Mouse (Mus musculus) kidney, postnatal 0 days (tissue): ENCODE measurements around the gene Guk1. TPM values are rescaled to one million over a fixed set of nuclear protein-coding genes. Genes with fewer than 3 reads are reported as not detected.

ENCODE experiments used
- ATAC-seq: fragments of 200-750 bp; cut with Nextera tagmentation; replicated peaks from 2 replicates; pipeline ENCODE4 v1.8.0; 2017; ENCODE audit warnings: low read depth, moderate number of reproducible peaks, moderate TSS enrichment, moderate library complexity; ENCODE audit not compliant: low FRiP score
- DNase-seq: peaks from one replicate; pipeline ENCODE4 v3.0.0-alpha.2; 2016; ENCODE audit warnings: low spot score
- H3K27ac ChIP-seq: fragments of 300-500 bp; sonication (generic); 2 replicates; pipeline ENCODE4 v1.5.1; 2014; ENCODE audit warnings: mild to moderate bottlenecking
- H3K27me3 ChIP-seq: fragments of 300-500 bp; sonication (generic); 2 replicates; pipeline ENCODE4 v1.6.1; 2014; ENCODE audit warnings: low read length, mixed read lengths; ENCODE audit not compliant: insufficient read depth
- H3K36me3 ChIP-seq: fragments of 300-500 bp; sonication (generic); 2 replicates; pipeline ENCODE4 v1.6.1; 2014; ENCODE audit warnings: low read length, mixed read lengths; ENCODE audit not compliant: insufficient read depth
- H3K4me1 ChIP-seq: fragments of 300-500 bp; sonication (generic); replicated peaks from 2 replicates; pipeline ENCODE4 v1.6.1; 2014; ENCODE audit warnings: antibody characterized with exemption, low read length, mixed read lengths; ENCODE audit not compliant: insufficient read depth
- H3K4me2 ChIP-seq: fragments of 300-500 bp; sonication (generic); 2 replicates; pipeline ENCODE4 v1.6.1; 2014; ENCODE audit warnings: mild to moderate bottlenecking, low read length, moderate library complexity, mixed read lengths
- H3K4me3 ChIP-seq: fragments of 300-500 bp; sonication (generic); replicated peaks from 2 replicates; pipeline ENCODE4 v1.5.1; 2014; ENCODE audit warnings: low read depth, low read length
- H3K9ac ChIP-seq: fragments of 300-500 bp; sonication (generic); 2 replicates; pipeline ENCODE4 v1.6.1; 2014; ENCODE audit warnings: low read depth, low read length
- H3K9me3 ChIP-seq: fragments of 300-500 bp; sonication (generic); replicated peaks from 2 replicates; pipeline ENCODE4 v1.6.1; 2016; ENCODE audit warnings: low read length, inconsistent platforms, mixed read lengths
- CTCF ChIP-seq: IDR thresholded peaks from 2 replicates; pipeline ENCODE4 v1.5.1; 2016; ENCODE audit warnings: antibody characterized with exemption, low read depth, mild to moderate bottlenecking, moderate library complexity
- WGBS: fragments of 180-500 bp; shearing (Covaris S2); extraction: QIAGEN DNeasy Blood & Tissue Kit; methylation state at CpG from one replicate; pipeline ENCODE4 v1.1.7; 2014; 5-methylcytosine and 5-hydroxymethylcytosine counted together
- polyA plus RNA-seq: library from polyadenylated mRNA; unstranded; fragments of >200 nt; fragmentation: Nextera tagmentation; extraction: Ambion mirVana; gene quantifications from 2 replicates; pipeline ENCODE4 v1.2.1, GENCODE M21; 2015

Gene Guk1
- polyA plus RNA-seq, 1 experiment from 2014 or later = 135 TPM

- no peaks in the 10 kb centered on the region for H3K27me3 ChIP-seq
- DNase-seq (no peak), ATAC-seq (no peak)
- no peak overlapping the region for H3K4me3 ChIP-seq
- no peak overlapping the region for H3K4me2 ChIP-seq
- no peaks in the 10 kb centered on the region for H3K9me3 ChIP-seq
- no peak overlapping the region for H3K9ac ChIP-seq
- no peak overlapping the region for H3K27ac ChIP-seq
- WGBS = 86% methylated on average over 3 of the region's 3 CpGs
- H3K4me1 ChIP-seq = peaks cover 37% of the 10 kb centered on the region
- TF ChIP-seq CTCF = no peak
- H3K36me3 ChIP-seq = no peaks in the 10 kb centered on the region
These were observed 32.0 kb upstream of the Guk1 start for GRCm38 (mm10) chr11:59224025-59224424.

GRCm38 (mm10) chr11:59222306-59222705 lies 30.3 kb upstream of the Guk1 start:
- DNase-seq = no peak
- no peak overlapping the region for H3K9ac ChIP-seq
- no peak overlapping the region for H3K4me2 ChIP-seq
- TF ChIP-seq CTCF = no peak
- no peaks in the 10 kb centered on the region for H3K9me3 ChIP-seq
- H3K27ac ChIP-seq = no peak overlapping the region
- ATAC-seq = no peak
- no peak overlapping the region for H3K4me3 ChIP-seq
- WGBS = 80% methylated on average over 4 of the region's 4 CpGs
- H3K27me3 ChIP-seq = no peaks in the 10 kb centered on the region
- peaks cover 31% of the 10 kb centered on the region; the same call in 1 of the 2 replicates for H3K4me1 ChIP-seq
- no peaks in the 10 kb centered on the region for H3K36me3 ChIP-seq

GRCm38 (mm10) chr11:59221604-59222003 lies 29.6 kb upstream of the Guk1 start:
- no peak overlapping the region for H3K4me2 ChIP-seq
- no peaks in the 10 kb centered on the region for H3K27me3 ChIP-seq
- H3K9ac ChIP-seq = no peak overlapping the region
- H3K4me3 ChIP-seq = no peak overlapping the region
- ATAC-seq (no peak), DNase-seq (no peak)
- H3K36me3 ChIP-seq = no peaks in the 10 kb centered on the region
- H3K27ac ChIP-seq = 0 out of 2 replicates have a peak overlapping the region, but pooled peaks have one; percentile 10
- H3K4me1 ChIP-seq = peaks cover 31% of the 10 kb centered on the region; the same call in 1 of the 2 replicates
- no peak for TF ChIP-seq CTCF
- H3K9me3 ChIP-seq = no peaks in the 10 kb centered on the region

- H3K4me1 ChIP-seq = peaks cover 24% of the 10 kb centered on the region; the same call in 1 of the 2 replicates
- no peaks in the 10 kb centered on the region for H3K27me3 ChIP-seq
- ATAC-seq (no peak), DNase-seq (no peak)
- H3K36me3 ChIP-seq = 0 out of 2 replicates have a peak, but pooled peaks cover 4% of the 10 kb centered on the region
- H3K9me3 ChIP-seq = no peaks in the 10 kb centered on the region
- H3K4me2 ChIP-seq = 0 out of 2 replicates have a peak overlapping the region, but pooled peaks have one; percentile 1
- peak overlapping the region; percentile 68 for H3K27ac ChIP-seq
- no peak overlapping the region for H3K9ac ChIP-seq
- peak; percentile 63 for TF ChIP-seq CTCF
- no peak overlapping the region for H3K4me3 ChIP-seq
These were observed 27.1 kb upstream of the Guk1 start for GRCm38 (mm10) chr11:59219064-59219463.

GRCm38 (mm10) chr11:59218389-59218998 lies 26.5 kb upstream of the Guk1 start:
- H3K27ac ChIP-seq = peak overlapping the region; percentile 68
- ATAC-seq = peak; percentile 65; the same call in 1 of the 2 replicates
- H3K27me3 ChIP-seq = no peaks in the 10 kb centered on the region
- H3K4me3 ChIP-seq = no peak overlapping the region
- no peak for TF ChIP-seq CTCF
- H3K9me3 ChIP-seq = no peaks in the 10 kb centered on the region
- WGBS = 62% methylated on average over 4 of the region's 4 CpGs
- H3K4me1 ChIP-seq = peaks cover 18% of the 10 kb centered on the region; the same call in 1 of the 2 replicates
- DNase-seq = peak; percentile 50
- 0 out of 2 replicates have a peak, but pooled peaks cover 4% of the 10 kb centered on the region for H3K36me3 ChIP-seq
- H3K4me2 ChIP-seq = peak overlapping the region; percentile 1; the same call in 1 of the 2 replicates
- H3K9ac ChIP-seq = no peak overlapping the region

GRCm38 (mm10) chr11:59216955-59217354 lies 24.9 kb upstream of the Guk1 start:
- Histone ChIP-seq H3K9me3 (no peaks in the 10 kb centered on the region), H3K27me3 (no peaks in the 10 kb centered on the region), H3K4me1 (peaks cover 6% of the 10 kb centered on the region; the same call in 1 of the 2 replicates), H3K4me3 (no peak overlapping the region), H3K4me2 (no peak overlapping the region), H3K27ac (no peak overlapping the region), H3K9ac (no peak overlapping the region), H3K36me3 (0 out of 2 replicates have a peak, but pooled peaks cover 4% of the 10 kb centered on the region)
- DNase-seq = no peak
- WGBS = 80% methylated on average over 3 of the region's 3 CpGs
- ATAC-seq = no peak
- TF ChIP-seq CTCF = no peak
